Mouse (Mus musculus) gastrocnemius, adult 18-20 months (tissue): ENCODE data around the gene Pgpep1l. TPM values are rescaled to one million over a fixed set of nuclear protein-coding genes. Genes with fewer than 3 reads are reported as not detected.

ENCODE experiments used
- DNase-seq: peaks from one replicate; pipeline ENCODE4 v3.0.0; 2021; ENCODE audit warnings: low spot score
- total RNA-seq, 2 experiments: library from RNA; stranded (reverse); gene quantifications; 2 replicates each; pipeline ENCODE4 v1.2.3; 2021

The Pgpep1l gene
- total RNA-seq, 2 experiments from 2014 or later: 4.2 to 4.6 TPM

- DNase-seq: no peak
Observed at GRCm38 (mm10) chr7:68218879-68219278, 45.2 kb downstream of the Pgpep1l start.

DNA sequence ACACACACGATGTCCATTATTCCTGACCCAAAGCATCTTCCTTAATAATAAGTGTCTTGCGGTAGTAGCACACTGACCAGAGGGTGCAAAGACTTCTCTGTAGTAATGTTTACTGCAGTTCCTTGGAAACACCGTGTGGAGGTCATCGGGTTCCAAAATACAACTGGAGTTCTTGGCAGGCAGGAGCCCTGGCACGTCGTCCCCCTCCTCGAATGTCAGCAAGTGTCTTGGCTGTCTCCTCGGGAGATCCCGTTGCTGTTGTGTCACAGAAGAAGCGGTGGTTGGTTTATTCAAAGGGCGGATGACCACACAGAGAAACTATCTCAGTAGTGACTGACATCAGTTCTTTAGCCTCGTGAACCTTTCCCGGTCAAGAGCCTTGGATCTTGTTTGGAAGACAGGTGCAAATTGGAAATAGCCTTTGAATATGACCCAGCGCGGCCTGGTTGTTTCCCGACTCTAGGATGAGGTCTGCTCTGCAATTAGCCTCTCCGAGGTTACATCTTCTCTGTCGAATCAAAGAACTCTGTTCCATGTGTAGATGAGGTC is 48.4 kb downstream of the Pgpep1l start:
- peak; percentile 96 for DNase-seq

DNA sequence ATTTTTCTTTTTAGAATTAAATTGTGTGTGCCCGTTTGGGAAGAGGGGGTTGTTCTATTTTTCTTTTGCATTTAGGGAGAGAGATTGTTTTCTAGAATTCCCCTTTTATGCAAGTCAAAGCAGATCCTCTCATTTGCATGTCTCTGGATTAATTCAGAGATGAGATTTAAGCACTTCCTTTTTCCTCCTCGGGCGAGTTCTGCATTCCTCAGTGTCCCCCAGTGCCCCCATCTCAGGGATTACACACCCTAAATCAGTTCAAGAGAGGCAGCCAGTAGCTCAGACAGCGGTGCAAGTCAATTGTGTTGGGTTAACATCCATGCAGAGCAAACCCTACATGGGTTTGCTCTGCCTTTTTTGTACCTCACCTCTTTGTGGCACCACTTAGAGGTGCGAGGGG is 50.2 kb downstream of the Pgpep1l start:
- no peak for DNase-seq

GRCm38 (mm10) chr7:68211883-68212282 is 52.1 kb downstream of the Pgpep1l start:
- no peak for DNase-seq

DNA sequence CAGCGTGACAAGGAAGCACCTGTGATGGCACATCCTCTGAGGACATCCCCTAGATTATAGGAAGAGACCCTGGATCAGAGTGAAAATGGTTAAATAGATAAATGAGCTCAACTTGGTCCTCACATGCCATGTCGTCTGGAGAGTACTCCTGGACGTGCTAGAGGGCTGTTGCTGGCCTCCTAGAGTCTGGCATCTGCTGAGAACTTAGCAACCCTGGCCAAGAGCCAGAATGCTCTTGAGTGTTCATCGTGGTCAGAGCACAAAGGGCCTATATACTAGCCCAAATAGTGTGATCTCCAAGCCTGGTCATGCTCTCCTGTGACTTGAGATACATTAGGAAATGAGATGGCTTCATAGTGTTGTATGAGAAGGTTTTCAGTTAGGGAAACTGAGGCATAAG is 53.6 kb downstream of the Pgpep1l start:
- no peak for DNase-seq

DNA sequence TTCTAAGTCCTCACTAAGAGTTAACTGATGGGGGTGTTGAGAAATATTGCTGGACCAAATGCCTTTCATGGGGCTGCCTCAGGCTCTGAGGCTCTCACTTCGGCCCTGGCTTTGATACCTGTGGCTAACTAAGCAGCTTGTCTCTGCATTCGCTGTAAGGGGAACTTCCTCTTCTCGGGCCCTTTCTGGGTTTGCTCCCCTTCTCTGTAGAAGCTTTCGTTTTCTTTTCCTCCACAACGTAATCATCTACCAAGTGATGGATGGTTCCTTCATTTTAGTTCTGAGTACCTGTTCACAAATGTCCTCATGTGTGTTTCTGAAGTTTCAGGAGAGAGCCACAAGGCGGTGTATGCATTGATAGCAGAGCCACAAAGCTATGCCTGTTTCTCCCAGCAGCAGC is 55.0 kb downstream of the Pgpep1l start:
- DNase-seq: no peak

DNA sequence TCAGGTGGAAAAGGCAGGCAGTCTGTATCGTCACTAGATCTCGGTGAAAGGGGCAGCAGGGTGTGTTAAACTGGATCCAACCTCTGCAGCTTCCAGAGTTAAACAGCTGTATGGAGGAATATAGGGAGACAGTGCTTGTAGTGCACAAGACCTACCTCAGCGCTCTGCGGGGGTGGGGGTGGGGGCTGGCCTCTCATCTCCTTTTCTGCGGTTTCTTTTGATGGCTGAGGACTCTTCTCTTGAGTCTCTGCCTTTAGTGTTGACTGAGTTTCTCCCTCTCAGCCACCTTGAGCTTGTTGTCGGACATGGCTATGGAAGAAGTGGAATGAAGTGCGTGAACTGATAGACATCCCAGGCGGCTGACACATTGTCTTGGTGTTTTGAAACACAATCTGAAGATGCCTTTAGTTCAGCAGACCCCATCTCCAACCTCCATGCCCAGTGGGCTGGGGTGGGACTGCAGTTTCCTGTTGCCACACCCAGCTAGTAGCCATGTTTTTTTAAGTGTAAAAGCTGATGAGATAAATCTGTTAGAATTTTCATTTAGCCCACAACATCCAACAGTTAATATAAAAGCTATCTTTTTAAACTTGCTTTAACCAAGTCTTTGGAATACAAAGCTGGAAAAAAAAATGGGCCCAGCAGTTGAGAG is 58.1 kb downstream of the Pgpep1l start:
- DNase-seq: no peak

DNA sequence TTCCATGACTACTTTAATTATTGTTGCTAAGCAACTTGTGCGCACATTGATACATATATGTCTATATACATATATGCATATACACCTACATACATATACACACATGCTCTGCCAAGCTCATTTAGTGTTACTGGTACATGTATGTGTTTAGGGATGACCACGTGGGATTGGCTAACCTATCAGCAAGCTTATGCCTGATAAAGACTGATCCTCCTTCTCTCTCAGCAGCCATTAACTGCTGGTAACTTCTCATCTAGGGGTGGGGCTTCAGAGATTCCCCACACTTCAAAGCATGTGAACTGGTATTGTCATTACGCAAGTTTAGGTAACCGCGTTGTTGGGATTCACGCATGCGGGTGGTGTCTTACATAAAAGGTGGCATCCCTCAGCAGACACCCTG is 64.4 kb downstream of the Pgpep1l start:
- no peak for DNase-seq

DNA sequence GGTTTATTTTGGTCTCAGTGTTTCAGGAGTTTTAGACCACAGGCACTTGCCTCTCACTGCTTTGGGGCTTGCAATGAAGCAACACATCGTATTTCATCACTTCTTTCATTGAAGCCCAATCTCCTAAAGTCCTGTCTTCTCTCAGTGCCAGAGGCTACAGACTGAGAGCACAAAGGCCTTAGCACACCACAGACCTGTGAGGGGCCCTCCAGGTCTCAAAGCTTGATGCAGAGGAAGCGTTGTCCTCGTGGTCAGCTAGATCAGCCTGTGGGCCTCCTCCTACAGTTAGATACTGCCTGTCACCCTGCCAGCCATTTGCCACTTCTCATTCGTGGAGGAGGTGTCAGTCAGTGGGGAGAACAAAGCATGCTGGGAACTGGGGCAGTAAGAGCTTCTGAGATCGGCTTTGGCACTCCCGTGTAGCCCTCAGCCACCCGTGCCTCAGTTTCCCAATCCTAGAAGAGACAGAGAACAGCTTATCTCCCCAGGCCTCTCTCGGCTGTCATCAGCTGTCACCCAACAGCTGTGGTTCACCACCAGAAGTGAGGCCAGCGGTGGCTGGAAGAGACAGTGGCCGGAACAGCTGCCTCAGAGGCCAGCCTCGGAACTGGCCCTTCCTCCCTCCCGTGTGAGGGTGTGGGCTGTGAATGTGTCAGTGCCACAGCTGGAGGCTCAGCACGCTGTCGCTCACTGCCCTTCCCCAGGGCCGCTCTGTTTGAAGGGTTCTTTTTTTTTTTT is 69.9 kb downstream of the Pgpep1l start:
- no peak for DNase-seq

- no peak for DNase-seq
Observed at GRCm38 (mm10) chr7:68189691-68190456, 74.2 kb downstream of the Pgpep1l start.

DNA sequence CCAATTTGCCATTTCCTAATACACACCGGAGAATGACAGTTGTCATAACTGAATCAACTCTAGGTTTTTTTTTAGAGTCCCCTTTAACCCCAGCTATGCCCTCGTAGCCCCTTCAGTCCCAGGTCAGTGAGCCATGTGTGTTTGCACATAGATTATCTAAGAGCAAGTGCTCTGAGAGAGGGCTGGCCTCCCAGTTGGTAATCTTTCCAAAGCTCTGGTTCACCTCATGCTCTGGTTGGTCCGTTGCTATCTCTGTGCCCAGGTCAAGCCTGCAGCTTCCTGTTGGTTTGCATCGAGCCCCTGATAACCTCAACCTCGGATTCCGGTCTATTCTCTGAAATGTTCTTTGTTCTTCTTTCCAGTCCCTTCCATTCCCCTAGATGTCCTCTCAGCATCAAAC is 74.8 kb downstream of the Pgpep1l start:
- DNase-seq: no peak

Other genes with a start within 250 kb of the Pgpep1l start
- gene Fam169b, start 9.6 kb upstream of the Pgpep1l start, total RNA-seq: under 1 TPM; 0.14 to 0.23 TPM